Mouse (Mus musculus): ENCODE measurements at regions not wholly inside any gene's neighbourhood (a gene's known extent, or its start where the extent isn't known, plus 50 kb on each side); places are given as distances from the start of the nearest gene placed in this dataset.

DNA sequence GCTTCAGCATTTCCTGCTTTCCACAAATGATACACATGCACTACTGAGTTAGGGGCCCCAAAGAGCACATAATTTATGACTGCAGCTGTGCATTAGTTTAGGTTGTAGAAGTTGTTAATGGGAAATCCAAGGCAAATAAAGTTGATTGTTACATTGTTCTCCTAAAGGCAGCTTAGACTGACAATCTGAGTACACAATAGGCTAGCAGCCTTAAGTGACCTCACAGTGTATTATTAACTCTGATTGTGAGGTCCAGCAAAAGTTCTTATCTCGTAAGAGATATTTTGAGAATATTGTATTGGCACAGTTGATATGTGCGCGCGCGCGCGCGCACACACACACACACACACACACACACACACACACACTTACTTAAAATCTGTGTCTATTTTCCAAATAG is 70.5 kb upstream of the Yae1d1 start:
- 63% methylated on average over 8 of the region's 8 CpGs for WGBS
- H3K4me2 ChIP-seq (ENCODE audit: low read depth, low read length) = no peak overlapping the region
- no peaks in the 10 kb centered on the region for H3K4me1 ChIP-seq (ENCODE audit: control insufficient read depth, insufficient read depth)
- TF ChIP-seq EP300 (IDR thresholded peaks at IDR 0.05; ENCODE audit: low read depth) (no peak), CTCF (IDR thresholded peaks at IDR 0.05; ENCODE audit: low read depth) (no peak)
- no peak overlapping the region for H3K4me3 ChIP-seq (ENCODE audit: low read depth, low read length)
- H3K9ac ChIP-seq (replicated peaks; ENCODE audit: low read depth, low read length) = no peak overlapping the region
- H3K36me3 ChIP-seq (replicated peaks; ENCODE audit: control insufficient read depth, insufficient read depth, low read length) = no peaks in the 10 kb centered on the region
- ATAC-seq (ENCODE audit: insufficient read depth, low read depth) = no peak
- no peak overlapping the region for H3K27ac ChIP-seq (ENCODE audit: low read depth)
- DNase-seq (ENCODE audit: low spot score) = no peak
- H3K9me3 ChIP-seq (replicated peaks; ENCODE audit: control insufficient read depth, low read length) = no peaks in the 10 kb centered on the region
- H3K27me3 ChIP-seq (ENCODE audit: control insufficient read depth, insufficient read depth, low read length) = no peaks in the 10 kb centered on the region

DNA sequence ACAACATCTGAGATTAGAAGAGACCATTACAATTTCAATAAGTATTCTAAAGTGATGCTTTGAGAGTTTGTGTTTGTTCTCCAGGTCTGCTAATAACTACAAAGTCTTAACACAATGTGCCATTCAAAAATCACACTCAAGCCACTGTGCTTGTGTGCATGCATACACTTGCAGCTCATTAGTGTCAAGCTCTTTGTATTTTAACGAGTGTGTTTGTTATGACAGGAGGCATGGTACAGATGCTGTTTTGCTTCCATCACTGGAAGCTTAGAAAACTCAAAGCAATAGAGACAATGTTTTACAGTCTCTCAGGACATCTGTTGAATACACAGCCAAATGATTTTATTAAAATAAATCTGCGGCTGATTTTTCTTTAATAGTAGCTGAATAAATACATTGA is 67.1 kb upstream of the Yae1d1 start:
- ATAC-seq (ENCODE audit: insufficient read depth, low read depth) (no peak), DNase-seq (ENCODE audit: low spot score) (no peak)
- Histone ChIP-seq H3K4me3 (ENCODE audit: low read depth, low read length) (no peak overlapping the region), H3K9me3 (replicated peaks; ENCODE audit: control insufficient read depth, low read length) (no peaks in the 10 kb centered on the region), H3K27ac (ENCODE audit: low read depth) (no peak overlapping the region), H3K27me3 (ENCODE audit: control insufficient read depth, insufficient read depth, low read length) (no peaks in the 10 kb centered on the region), H3K9ac (replicated peaks; ENCODE audit: low read depth, low read length) (no peak overlapping the region), H3K36me3 (replicated peaks; ENCODE audit: control insufficient read depth, insufficient read depth, low read length) (no peaks in the 10 kb centered on the region), H3K4me1 (ENCODE audit: control insufficient read depth, insufficient read depth) (no peaks in the 10 kb centered on the region), H3K4me2 (ENCODE audit: low read depth, low read length) (no peak overlapping the region)
- TF ChIP-seq EP300 (IDR thresholded peaks at IDR 0.05; ENCODE audit: low read depth) = no peak
- no peak for TF ChIP-seq CTCF (IDR thresholded peaks at IDR 0.05; ENCODE audit: low read depth)
- WGBS = 69% methylated on average over 2 of the region's 2 CpGs

DNA sequence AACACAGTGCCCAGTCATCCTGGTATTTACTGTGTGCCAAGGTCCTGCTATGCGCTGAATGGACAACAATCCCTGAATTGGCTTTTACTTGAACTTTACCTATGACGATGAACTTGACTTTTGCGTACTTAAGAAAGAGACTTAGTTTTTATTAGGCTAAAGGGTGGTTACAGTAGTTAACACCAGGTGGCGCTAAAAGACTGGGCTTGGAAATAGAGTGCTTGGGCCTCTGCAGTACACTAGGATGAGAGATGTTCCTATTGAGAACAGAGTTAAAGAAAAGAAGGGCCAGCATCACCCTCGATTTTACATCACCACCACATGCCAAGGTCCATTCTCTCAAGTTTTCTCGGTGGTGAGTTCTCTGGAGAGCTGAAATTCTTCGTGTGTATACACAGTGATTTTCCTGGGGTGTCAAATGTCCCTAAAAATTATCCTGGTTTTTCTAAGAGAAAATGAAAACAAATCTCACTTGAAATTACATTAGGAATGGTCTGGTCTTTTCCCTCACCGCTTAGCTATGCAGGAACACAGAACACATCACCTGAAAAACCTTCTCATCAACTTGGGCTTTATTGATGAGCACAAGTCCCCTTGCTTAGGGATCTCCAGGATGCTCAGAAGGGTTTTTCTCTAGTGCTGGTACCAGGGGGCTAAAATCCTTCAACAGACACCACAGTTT is 64.2 kb upstream of the Yae1d1 start:
- DNase-seq (ENCODE audit: low spot score) = peak; percentile 47
- Histone ChIP-seq H3K9ac (replicated peaks; ENCODE audit: low read depth, low read length) (no peak overlapping the region), H3K27ac (ENCODE audit: low read depth) (no peak overlapping the region), H3K4me3 (ENCODE audit: low read depth, low read length) (no peak overlapping the region), H3K4me2 (ENCODE audit: low read depth, low read length) (no peak overlapping the region), H3K9me3 (replicated peaks; ENCODE audit: control insufficient read depth, low read length) (0 out of 2 replicates have a peak, but pooled peaks cover 2% of the 10 kb centered on the region), H3K4me1 (ENCODE audit: control insufficient read depth, insufficient read depth) (no peaks in the 10 kb centered on the region), H3K27me3 (ENCODE audit: control insufficient read depth, insufficient read depth, low read length) (no peaks in the 10 kb centered on the region), H3K36me3 (replicated peaks; ENCODE audit: control insufficient read depth, insufficient read depth, low read length) (no peaks in the 10 kb centered on the region)
- 27% methylated on average over 8 of the region's 8 CpGs for WGBS
- TF ChIP-seq CTCF (IDR thresholded peaks at IDR 0.05; ENCODE audit: low read depth) (peak; percentile 92), EP300 (IDR thresholded peaks at IDR 0.05; ENCODE audit: low read depth) (no peak)
- ATAC-seq (ENCODE audit: insufficient read depth, low read depth) = no peak

DNA sequence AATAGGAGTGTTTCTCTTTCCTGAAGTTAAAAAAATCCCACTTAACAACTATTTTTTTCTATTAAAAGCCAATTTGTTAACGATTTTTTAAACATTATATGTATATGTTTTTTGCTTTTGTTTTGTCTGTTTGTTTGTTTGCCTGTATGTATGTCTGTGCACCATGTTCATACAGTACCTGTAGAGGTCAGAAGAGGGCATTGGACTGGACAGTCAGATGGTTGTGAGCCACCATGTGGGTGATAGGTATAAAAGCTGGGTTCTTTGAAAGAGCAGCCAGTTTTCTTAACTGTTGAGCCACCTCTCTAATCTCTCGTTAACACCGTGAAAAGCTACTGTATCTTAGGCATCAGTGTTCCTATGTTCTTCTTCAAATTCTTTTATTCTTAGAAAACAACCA is 63.7 kb upstream of the Yae1d1 start:
- H3K36me3 ChIP-seq (replicated peaks; ENCODE audit: control insufficient read depth, insufficient read depth, low read length) = no peaks in the 10 kb centered on the region
- H3K9ac ChIP-seq (replicated peaks; ENCODE audit: low read depth, low read length) = no peak overlapping the region
- H3K4me1 ChIP-seq (ENCODE audit: control insufficient read depth, insufficient read depth) = no peaks in the 10 kb centered on the region
- TF ChIP-seq EP300 (IDR thresholded peaks at IDR 0.05; ENCODE audit: low read depth) (no peak), CTCF (IDR thresholded peaks at IDR 0.05; ENCODE audit: low read depth) (no peak)
- ATAC-seq (ENCODE audit: insufficient read depth, low read depth) (no peak), DNase-seq (ENCODE audit: low spot score) (no peak)
- H3K9me3 ChIP-seq (replicated peaks; ENCODE audit: control insufficient read depth, low read length) = 0 out of 2 replicates have a peak, but pooled peaks cover 3% of the 10 kb centered on the region
- no peak overlapping the region for H3K27ac ChIP-seq (ENCODE audit: low read depth)
- H3K27me3 ChIP-seq (ENCODE audit: control insufficient read depth, insufficient read depth, low read length) = no peaks in the 10 kb centered on the region
- 47% methylated on average over 3 of the region's 3 CpGs for WGBS
- no peak overlapping the region for H3K4me2 ChIP-seq (ENCODE audit: low read depth, low read length)
- no peak overlapping the region for H3K4me3 ChIP-seq (ENCODE audit: low read depth, low read length)

DNA sequence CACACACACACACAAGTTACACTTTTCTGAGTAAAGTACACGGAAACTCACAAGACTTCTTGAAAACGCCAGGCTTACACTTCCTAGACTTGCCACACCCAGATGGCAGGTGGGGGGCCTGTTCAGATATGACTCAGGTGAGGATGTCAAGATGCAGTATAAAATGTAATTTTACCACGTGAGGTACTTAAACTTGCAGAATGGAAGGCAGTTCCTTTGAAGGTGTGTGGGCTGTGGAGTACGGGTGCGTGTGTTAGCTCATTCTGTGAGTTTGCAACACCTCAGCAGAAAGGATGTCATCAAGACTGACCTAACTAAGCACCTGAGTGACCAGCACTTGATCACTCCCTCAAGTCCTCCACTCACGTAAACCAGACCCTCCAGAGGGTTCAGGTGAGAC is 50.0 kb upstream of the Yae1d1 start:
- Histone ChIP-seq H3K27ac (ENCODE audit: low read depth) (no peak overlapping the region), H3K36me3 (replicated peaks; ENCODE audit: control insufficient read depth, insufficient read depth, low read length) (no peaks in the 10 kb centered on the region), H3K4me2 (ENCODE audit: low read depth, low read length) (no peak overlapping the region), H3K9me3 (replicated peaks; ENCODE audit: control insufficient read depth, low read length) (no peaks in the 10 kb centered on the region), H3K4me1 (ENCODE audit: control insufficient read depth, insufficient read depth) (no peaks in the 10 kb centered on the region), H3K4me3 (ENCODE audit: low read depth, low read length) (no peak overlapping the region), H3K27me3 (ENCODE audit: control insufficient read depth, insufficient read depth, low read length) (no peaks in the 10 kb centered on the region), H3K9ac (replicated peaks; ENCODE audit: low read depth, low read length) (no peak overlapping the region)
- TF ChIP-seq CTCF (IDR thresholded peaks at IDR 0.05; ENCODE audit: low read depth) (no peak), EP300 (IDR thresholded peaks at IDR 0.05; ENCODE audit: low read depth) (no peak)
- no peak for ATAC-seq (ENCODE audit: insufficient read depth, low read depth)
- WGBS = 83% methylated on average over 6 of the region's 6 CpGs
- no peak for DNase-seq (ENCODE audit: low spot score)

Measured in heart, postnatal 0 days (tissue).